Comparison of ENCODE assay signal across 30 mouse cellular contexts in the genomic region with DNA sequence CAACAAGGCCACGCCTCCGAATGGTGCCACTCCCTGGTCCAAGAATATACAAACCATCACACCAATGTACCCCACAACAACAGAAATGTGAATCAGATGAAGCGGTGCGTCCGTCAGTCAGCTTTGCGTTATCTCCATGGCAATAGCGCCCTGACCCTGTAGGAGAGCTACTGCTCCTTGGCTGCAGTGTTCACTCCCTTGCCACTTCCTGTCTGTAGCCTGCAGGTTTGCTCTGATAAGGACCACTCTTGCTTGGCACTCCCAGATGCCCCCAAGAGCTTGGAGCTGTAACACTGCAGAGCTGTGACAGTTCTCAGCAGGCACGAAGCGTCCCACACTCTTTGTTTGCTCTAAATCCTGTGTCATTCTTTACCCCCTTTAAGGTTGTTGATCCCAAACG. TPM values are rescaled to one million over a fixed set of nuclear protein-coding genes. Genes with fewer than 3 reads are reported as not detected.
DNase-seq lines count a peak whose midpoint lies in the region; ATAC-seq and TF ChIP-seq lines count a peak whose summit lies in the region.
"Had no signal": no experiment of that assay in that cellular context is flagged by ENCODE, and none has a peak within 500 bp of the region (broad histone marks: within the 10 kb centered on the region; RNA-seq: fewer than 3 reads in every experiment).

No protein-coding gene starts in this region.

- no peak overlapping the region for H3K4me2 ChIP-seq in liver, embryonic 13.5 days
- H3K4me2 ChIP-seq: heart, embryonic 12.5 days; hindbrain, embryonic 15.5 days; limb, embryonic 15.5 days; neural tube, embryonic 13.5 days had no signal

- no peak for TF ChIP-seq POLR2A in MEL (IDR thresholded peaks at IDR 0.05; ENCODE audit: control insufficient read depth in 1 of 2, insufficient read depth in 1 of 2, low read depth in 1 of 2, low read length in 2 of 2, poor library complexity in 1 of 2)

- peak; percentile 95 for TF ChIP-seq EP300 in MEL (IDR thresholded peaks at IDR 0.05; ENCODE audit: low read depth in 1 of 2, low read length in 2 of 2)

- no peak overlapping the region; the same call in 1 of the 2 replicates for H3K9ac ChIP-seq in MEL (ENCODE audit: control insufficient read depth, low read depth, low read length, poor library complexity, severe bottlenecking)
- H3K9ac ChIP-seq in liver, embryonic 13.5 days: no peak overlapping the region
- H3K9ac ChIP-seq: forebrain, postnatal 0 days; heart, embryonic 12.5 days; hindbrain, embryonic 15.5 days; limb, embryonic 15.5 days; neural tube, embryonic 13.5 days had no signal

- WGBS in liver, embryonic 13.5 days (ENCODE audit: insufficient replicate concordance): 17% methylated on average over 10 of the region's 10 CpGs

- peak; percentile 98 for ATAC-seq in common myeloid progenitor, adult 5-6 weeks (replicated peaks; ENCODE audit: low read depth, poor library complexity, severe bottlenecking)
- peak; percentile 86 for ATAC-seq in liver, embryonic 13.5 days (ENCODE audit: low read depth)
- ATAC-seq in megakaryocyte-erythroid progenitor cell, adult 5-6 weeks (replicated peaks; ENCODE audit: low FRiP score, low TSS enrichment, poor library complexity, severe bottlenecking): peak; percentile 99
- ATAC-seq: forebrain, postnatal 0 days had no signal

- H3K4me3 ChIP-seq in MEL (ENCODE audit: control insufficient read depth in 1 of 2, insufficient read depth in 1 of 2, low read depth in 2 of 2, low read length in 2 of 2): peak overlapping the region in 1 of 2 experiments; percentile 31; a peak in 1 of 4 replicates
- H3K4me3 ChIP-seq in liver, embryonic 13.5 days (replicated peaks): no peak overlapping the region
- H3K4me3 ChIP-seq: embryonic facial prominence, embryonic 10.5 days; heart, embryonic 12.5 days; hindbrain, embryonic 15.5 days; limb, embryonic 15.5 days; neural tube, embryonic 13.5 days had no signal

- H3K27ac ChIP-seq in MEL (ENCODE audit: control insufficient read depth, low read depth, low read length): peak overlapping the region; percentile 57
- 0 out of 2 replicates have a peak overlapping the region, but pooled peaks have one; percentile 13 for H3K27ac ChIP-seq in liver, embryonic 13.5 days
- H3K27ac ChIP-seq: embryonic facial prominence, embryonic 10.5 days; hindbrain, embryonic 15.5 days; limb, embryonic 15.5 days; neural tube, embryonic 13.5 days had no signal

- H3K9me3 ChIP-seq in MEL (replicated peaks; ENCODE audit: insufficient read depth, low read length): no peaks in the 10 kb centered on the region
- no peaks in the 10 kb centered on the region for H3K9me3 ChIP-seq in liver, embryonic 13.5 days (replicated peaks)
- H3K9me3 ChIP-seq: embryonic facial prominence, embryonic 10.5 days; heart, embryonic 12.5 days; hindbrain, embryonic 15.5 days; limb, embryonic 15.5 days; neural tube, embryonic 13.5 days had no signal

- peaks cover 0 to 9% of the 10 kb centered on the region in 2 experiments; a peak in 2 of 4 replicates for H3K36me3 ChIP-seq in MEL (ENCODE audit: control insufficient read depth in 1 of 2, insufficient read depth in 2 of 2, low read length in 2 of 2)
- H3K36me3 ChIP-seq in liver, embryonic 13.5 days: no peaks in the 10 kb centered on the region
- H3K36me3 ChIP-seq: embryonic facial prominence, embryonic 10.5 days; heart, embryonic 12.5 days; hindbrain, embryonic 15.5 days; limb, embryonic 15.5 days; neural tube, embryonic 13.5 days had no signal

- H3K79me2 ChIP-seq in MEL (ENCODE audit: control insufficient read depth, insufficient read depth, low read length, poor library complexity): no peaks in the 10 kb centered on the region

- TF ChIP-seq CTCF in MEL (IDR thresholded peaks at IDR 0.05 in 2 of 3, conservative IDR thresholded peaks at IDR 0.05 in 1 of 3; ENCODE audit: control insufficient read depth in 1 of 3, insufficient read depth in 1 of 3, low read depth in 2 of 3, low read length in 3 of 3, poor library complexity in 1 of 3, severe bottlenecking in 1 of 3): no peak

- 0 out of 4 replicates have a peak, but pooled peaks cover 0 to 2% of the 10 kb centered on the region in 2 experiments for H3K27me3 ChIP-seq in MEL (ENCODE audit: control insufficient read depth in 1 of 2, insufficient read depth in 2 of 2, low read length in 2 of 2)
- no peaks in the 10 kb centered on the region for H3K27me3 ChIP-seq in liver, embryonic 13.5 days
- H3K27me3 ChIP-seq: heart, embryonic 12.5 days; hindbrain, embryonic 15.5 days; limb, embryonic 15.5 days; neural tube, embryonic 13.5 days had no signal

- peak; percentile 85 for DNase-seq in MEL (ENCODE audit: low read depth, low spot score)
- DNase-seq in liver, embryonic 13.5 days: peak; percentile 54
- DNase-seq in layer of hippocampus, adult 8-10 months (ENCODE audit: low spot score in 2 of 2): no peak
- no peak for DNase-seq in testis, postnatal 14 days (ENCODE audit: low spot score)
- no peak for DNase-seq in retina, embryonic 14.5 days (ENCODE audit: low spot score)
- DNase-seq: adrenal gland, postnatal 25 days; cerebellum, adult 11 months; cerebellum, adult 9-11 months; forebrain, postnatal 0 days; gastrocnemius, postnatal 14 days; heart, adult 18-20 months; heart, postnatal 14 days; kidney, postnatal 25 days; midbrain, embryonic 14.5 days had no signal

- H3K4me1 ChIP-seq in MEL (ENCODE audit: control insufficient read depth in 1 of 2, insufficient read depth in 2 of 2, low read length in 2 of 2): peaks cover 0 to 24% of the 10 kb centered on the region in 2 experiments; a peak in 2 of 4 replicates
- H3K4me1 ChIP-seq in liver, embryonic 13.5 days (replicated peaks): peaks cover 19% of the 10 kb centered on the region
- H3K4me1 ChIP-seq: heart, embryonic 12.5 days; hindbrain, embryonic 15.5 days; neural tube, embryonic 13.5 days had no signal

- no peak for TF ChIP-seq RAD21 in MEL (IDR thresholded peaks at IDR 0.05; ENCODE audit: low read depth, low read length)

TF ChIP-seq in MEL, 35 proteins besides CTCF, POLR2A, EP300 and RAD21:
- TF ChIP-seq MAZ (IDR thresholded peaks at IDR 0.05; ENCODE audit: low read depth, low read length) (peak; percentile 76), ETS1 (IDR thresholded peaks at IDR 0.05; ENCODE audit: low read depth, low read length) (peak; percentile 84), RCOR1 (IDR thresholded peaks at IDR 0.05; ENCODE audit: low read depth, low read length) (peak; percentile 75), ELF1 (IDR thresholded peaks at IDR 0.05; ENCODE audit: low read depth, low read length) (0 out of 2 replicates have a peak, but pooled peaks have one; percentile 31), MXI1 (IDR thresholded peaks at IDR 0.05; ENCODE audit: low read depth, low read length) (peak; percentile 26; the same call in 1 of the 2 replicates), TCF12 (IDR thresholded peaks at IDR 0.05; ENCODE audit: low read depth, low read length) (peak; percentile 94), TAL1 (IDR thresholded peaks at IDR 0.05; ENCODE audit: low read length) (peak; percentile 91), POLR2AphosphoS2 (IDR thresholded peaks at IDR 0.05; ENCODE audit: low read length) (no peak), GATA1 (IDR thresholded peaks at IDR 0.05; ENCODE audit: low read depth, low read length) (peak; percentile 96), NELFE (IDR thresholded peaks at IDR 0.05; ENCODE audit: low read depth, low read length) (no peak), HCFC1 (IDR thresholded peaks at IDR 0.05; ENCODE audit: low read depth, low read length) (no peak)

RNA-seq across cellular contexts. Expression of a gene that starts 16.7 kb away (rescaled TPM):
- total RNA-seq in MEL (2012; rRNA removed): not detected in 2 replicates
- not detected for polyA plus RNA-seq in MEL (2012; ENCODE audit: insufficient read depth in 1 of 2, insufficient read length in 2 of 2, low read depth in 1 of 2, low replicate concordance in 2 of 2, missing spikeins in 1 of 2)
- total RNA-seq in common myeloid progenitor, adult 5-6 weeks (2017): not detected in 2 replicates
- not detected in 2 replicates for polyA plus RNA-seq in liver, embryonic 13.5 days (2015; fragmentation: Nextera tagmentation; extraction: Ambion mirVana)
- not detected in 2 replicates for total RNA-seq in megakaryocyte-erythroid progenitor cell, adult 5-6 weeks (2014; fragmentation: Nextera tagmentation)
- total RNA-seq in megakaryocyte-erythroid progenitor cell, adult 5-6 weeks (2017): not detected in 2 replicates
- under 1 TPM; 0.14 to 0.21 (median 0.20) TPM for total RNA-seq in layer of hippocampus, adult 8-10 months (2022)
- total RNA-seq: adrenal gland, postnatal 25 days; gastrocnemius, postnatal 14 days; heart, adult 18-20 months; heart, postnatal 14 days; left cerebral cortex, adult 18-20 months had no signal
- polyA plus RNA-seq: brain, embryonic 14.5 days; C2C12; cortical plate, adult 2 months; embryonic facial prominence, embryonic 10.5 days; forebrain, postnatal 0 days; heart, embryonic 12.5 days; hindbrain, embryonic 15.5 days; intestine, embryonic 14.5 days; kidney, embryonic 14.5 days; limb, embryonic 15.5 days; lung, embryonic 16.5 days; midbrain, embryonic 14.5 days; neural tube, embryonic 13.5 days; stomach, embryonic 16.5 days; thymus, postnatal 0 days had no signal

Comparison
In these comparisons a context has a peak if more than half of its experiments do, and no peak if none do; other contexts are left out.
1. DNase-seq: peak in MEL (single experiment) and liver, embryonic 13.5 days (single experiment); none in layer of hippocampus, adult 8-10 months (0 of 2), testis, postnatal 14 days (single experiment) and retina, embryonic 14.5 days (single experiment).
2. Peak in every context shown above with its lines, with median percentiles within 50 percentile points of each other: ATAC-seq.